Mouse (Mus musculus): ENCODE results near the gene Limch1. TPM values are rescaled to one million over a fixed set of nuclear protein-coding genes. Genes with fewer than 3 reads are reported as not detected.

Limch1 gene
- total RNA-seq, 1 experiment from 2014 or later: 0.12 TPM

DNA sequence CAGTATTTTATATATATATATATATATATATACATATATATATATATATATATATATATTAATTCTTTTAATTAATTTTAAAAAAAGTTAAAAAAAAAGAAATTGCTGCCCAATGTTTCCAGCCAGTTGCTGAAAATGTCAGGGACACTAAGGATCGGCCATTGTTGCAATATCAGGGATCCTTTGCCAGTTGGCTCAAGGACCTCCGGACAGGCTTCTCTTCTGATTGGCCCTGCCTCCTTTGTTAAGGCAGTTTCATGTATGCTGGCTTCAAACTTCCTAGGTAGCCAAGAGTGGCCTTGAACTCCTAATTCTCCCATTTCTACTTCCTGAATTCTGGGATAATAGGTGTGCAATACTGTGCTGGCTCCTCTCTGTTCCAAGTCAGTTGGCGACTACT is 6.3 kb upstream of the Limch1 start:
- ATAC-seq (ENCODE audit: extremely low read depth, insufficient number of reproducible peaks, low FRiP score, poor library complexity, severe bottlenecking): no peak

DNA sequence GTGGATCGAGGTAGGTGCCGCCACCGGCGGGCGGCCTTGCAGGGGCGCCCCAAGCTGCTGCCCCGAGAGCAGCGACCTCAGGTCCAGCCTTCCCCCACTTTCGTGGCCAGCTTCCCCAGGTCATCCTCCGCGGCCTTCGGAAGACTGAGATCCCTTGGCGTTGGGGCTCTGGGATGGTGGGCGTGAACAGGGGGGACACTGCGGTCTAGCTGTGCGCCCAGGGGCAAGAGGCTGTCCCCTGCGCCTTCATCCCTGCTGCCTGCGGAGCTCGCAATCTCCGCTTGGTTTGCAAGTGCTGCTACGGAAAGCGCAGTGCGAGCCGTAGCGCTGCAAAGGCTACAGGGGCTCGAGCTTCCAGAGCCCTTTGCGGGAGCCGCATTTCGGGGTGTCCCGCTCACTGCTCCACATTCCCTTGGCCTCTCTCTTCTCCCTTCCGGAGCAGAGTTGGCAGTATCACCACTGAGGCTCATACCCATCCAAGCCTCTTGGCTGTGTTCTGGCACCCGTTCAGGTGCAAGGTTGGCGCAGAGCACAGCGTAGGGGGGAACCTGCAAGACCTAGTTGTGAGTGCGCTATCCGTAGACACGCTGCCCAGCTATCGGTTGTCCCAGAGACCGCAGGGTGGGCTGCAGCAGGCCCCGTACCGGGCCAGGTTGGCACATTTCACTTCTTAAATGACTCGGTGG is 512 bp downstream of the Limch1 start:
- ATAC-seq (ENCODE audit: extremely low read depth, insufficient number of reproducible peaks, low FRiP score, poor library complexity, severe bottlenecking): no peak

DNA sequence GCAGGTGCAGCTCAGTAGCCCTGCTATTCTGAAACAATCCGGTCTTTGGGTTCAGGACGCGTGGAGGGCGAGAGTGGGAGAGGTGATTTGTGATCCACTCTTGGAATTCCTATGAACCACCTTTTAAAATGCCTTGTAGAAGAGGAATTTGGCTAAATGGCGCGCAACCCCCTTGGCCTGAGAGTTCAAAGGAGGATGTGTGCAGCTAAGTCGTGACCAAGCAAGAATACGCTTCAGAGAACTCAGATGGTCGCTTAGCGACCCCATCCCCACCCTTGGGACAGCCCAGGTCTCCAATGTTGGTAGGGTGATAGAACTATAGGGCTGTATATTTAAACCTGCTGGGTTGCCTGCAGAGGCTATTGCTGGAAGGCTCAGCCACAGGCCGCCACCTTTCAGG is 1.1 kb downstream of the Limch1 start:
- no peak for ATAC-seq (ENCODE audit: extremely low read depth, insufficient number of reproducible peaks, low FRiP score, poor library complexity, severe bottlenecking)

DNA sequence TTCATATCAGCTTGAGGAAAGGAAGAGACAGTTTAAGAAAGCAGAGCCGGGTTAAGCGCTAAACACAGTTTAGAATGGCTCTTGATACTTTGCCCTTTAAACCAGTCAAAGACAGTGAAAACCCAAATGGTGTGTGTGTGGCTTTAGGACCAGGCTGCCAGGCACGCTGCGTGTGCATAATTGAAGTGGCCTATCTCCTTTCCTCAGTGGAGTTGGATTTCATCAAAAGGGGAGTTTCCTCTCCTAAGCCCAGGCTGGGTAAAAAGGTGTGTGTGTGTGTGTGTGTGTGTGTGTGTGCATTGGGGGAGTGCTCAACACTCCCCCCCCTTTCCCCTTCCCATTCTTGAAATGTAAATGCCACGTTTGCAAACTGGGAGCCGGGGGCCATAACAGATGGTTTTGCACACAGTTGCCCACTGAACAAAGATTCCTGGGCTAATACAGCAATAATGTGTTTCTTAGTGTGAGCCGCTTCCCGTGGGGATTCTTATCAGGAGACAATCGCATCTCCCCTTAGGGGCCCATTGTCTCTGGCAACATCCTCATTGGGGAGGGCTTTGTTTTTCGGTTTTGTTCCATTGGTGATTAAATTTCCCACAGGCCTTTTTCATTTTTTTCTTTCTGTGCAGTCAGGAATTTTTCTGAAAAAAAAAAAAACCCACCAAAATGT is 2.3 kb downstream of the Limch1 start:
- no peak for ATAC-seq (ENCODE audit: extremely low read depth, insufficient number of reproducible peaks, low FRiP score, poor library complexity, severe bottlenecking)

DNA sequence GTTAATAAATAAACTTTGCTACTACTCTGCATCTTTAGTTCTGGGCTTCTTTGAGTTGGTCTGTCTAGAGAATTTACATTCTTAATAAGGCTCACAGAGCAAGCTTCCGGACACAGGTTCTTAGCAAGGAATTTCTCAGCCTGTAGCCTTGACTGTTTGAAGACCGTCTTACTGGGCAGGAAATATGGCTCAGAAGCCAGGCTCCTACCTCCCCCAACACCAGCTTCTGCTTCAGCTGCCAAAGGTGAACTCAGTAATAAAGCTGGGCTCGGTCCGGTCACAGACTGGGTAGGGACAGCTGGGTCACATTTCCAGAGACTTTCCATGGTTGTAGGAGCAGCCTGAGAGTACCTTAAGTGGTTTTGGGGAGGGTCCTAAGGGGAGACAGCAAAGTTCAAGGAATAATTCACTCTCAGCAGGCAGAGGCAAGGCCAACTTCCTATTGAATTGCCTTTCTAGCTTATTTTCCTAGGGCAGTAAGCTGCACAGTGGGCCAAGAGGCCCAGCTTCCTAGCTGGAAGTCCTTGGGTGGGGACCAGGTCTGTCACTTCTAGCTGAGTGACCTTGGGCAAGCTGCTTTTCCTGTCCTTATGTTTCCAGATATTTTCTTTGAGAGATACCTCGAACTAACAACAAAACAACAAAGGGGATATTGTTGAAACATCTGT is 3.0 kb downstream of the Limch1 start:
- ATAC-seq (ENCODE audit: extremely low read depth, insufficient number of reproducible peaks, low FRiP score, poor library complexity, severe bottlenecking): no peak

DNA sequence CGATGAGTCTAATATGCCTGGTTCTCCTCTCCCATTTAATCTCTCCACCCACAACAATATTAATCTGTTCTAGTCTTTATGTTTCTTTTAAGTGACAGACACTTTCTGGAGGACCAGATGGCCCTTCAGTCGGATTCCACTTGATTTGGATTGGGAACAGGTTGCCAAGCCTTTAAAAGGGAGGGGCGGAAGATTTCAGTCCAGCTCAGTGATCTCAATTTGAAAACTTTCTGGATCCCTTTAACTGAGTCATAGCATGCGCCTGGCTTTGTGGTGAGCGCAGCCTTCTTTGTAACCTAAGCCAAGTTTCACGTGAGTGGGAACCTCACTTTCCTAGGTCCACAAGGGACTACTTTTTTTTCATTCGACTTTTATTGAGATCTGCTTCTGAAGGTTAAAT is 5.0 kb downstream of the Limch1 start:
- ATAC-seq (ENCODE audit: extremely low read depth, insufficient number of reproducible peaks, low FRiP score, poor library complexity, severe bottlenecking): no peak

DNA sequence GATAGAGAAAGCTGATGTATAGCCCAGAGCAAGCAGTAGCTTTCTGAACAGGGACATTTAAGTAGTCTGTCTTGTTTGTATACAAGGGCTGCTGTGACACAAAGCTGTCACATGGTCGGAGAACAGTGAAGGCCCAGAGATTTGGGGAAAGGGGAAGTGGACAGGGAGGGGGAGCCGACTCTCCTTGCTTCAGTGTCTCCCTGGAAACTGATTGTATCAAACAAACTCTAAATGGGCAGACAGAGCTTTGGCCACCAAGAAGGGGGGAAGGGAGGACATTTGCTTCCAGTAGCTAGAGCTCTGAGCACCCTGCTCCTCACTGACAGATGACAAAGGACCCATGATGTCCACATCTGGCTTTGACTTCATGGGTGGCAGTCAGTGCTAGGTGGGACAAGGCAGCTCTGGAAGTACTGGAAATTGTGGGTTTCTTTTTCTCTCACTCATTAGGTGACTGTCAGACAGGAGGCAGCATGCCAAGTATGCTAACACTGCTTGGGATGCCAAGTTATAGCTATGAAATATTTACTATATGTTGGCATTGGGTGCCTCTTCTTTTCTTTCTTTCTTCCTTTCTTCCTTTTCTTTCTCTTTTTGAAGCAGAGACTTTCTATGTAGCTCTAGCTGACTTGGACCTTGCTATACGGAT is 5.8 kb downstream of the Limch1 start:
- no peak for ATAC-seq (ENCODE audit: extremely low read depth, insufficient number of reproducible peaks, low FRiP score, poor library complexity, severe bottlenecking)

DNA sequence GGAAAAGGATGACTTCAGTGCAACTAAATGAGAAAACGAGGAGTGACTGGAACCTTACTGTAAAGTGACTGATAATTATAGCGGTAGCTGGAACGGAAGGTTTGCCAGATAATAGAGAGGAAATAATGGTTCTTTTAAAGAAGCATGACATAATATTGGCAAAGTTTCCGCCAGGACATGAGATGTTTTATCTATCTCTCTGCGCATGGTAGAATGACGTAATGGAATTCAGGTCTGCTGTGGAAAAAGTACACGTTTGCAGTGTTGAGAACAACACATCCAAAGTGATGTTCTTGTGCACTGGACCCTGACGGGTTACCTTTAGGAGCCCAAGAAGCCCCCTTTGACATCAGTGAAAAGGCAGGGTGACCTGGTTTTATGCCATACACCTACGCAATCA is 8.0 kb downstream of the Limch1 start:
- no peak for ATAC-seq (ENCODE audit: extremely low read depth, insufficient number of reproducible peaks, low FRiP score, poor library complexity, severe bottlenecking)

DNA sequence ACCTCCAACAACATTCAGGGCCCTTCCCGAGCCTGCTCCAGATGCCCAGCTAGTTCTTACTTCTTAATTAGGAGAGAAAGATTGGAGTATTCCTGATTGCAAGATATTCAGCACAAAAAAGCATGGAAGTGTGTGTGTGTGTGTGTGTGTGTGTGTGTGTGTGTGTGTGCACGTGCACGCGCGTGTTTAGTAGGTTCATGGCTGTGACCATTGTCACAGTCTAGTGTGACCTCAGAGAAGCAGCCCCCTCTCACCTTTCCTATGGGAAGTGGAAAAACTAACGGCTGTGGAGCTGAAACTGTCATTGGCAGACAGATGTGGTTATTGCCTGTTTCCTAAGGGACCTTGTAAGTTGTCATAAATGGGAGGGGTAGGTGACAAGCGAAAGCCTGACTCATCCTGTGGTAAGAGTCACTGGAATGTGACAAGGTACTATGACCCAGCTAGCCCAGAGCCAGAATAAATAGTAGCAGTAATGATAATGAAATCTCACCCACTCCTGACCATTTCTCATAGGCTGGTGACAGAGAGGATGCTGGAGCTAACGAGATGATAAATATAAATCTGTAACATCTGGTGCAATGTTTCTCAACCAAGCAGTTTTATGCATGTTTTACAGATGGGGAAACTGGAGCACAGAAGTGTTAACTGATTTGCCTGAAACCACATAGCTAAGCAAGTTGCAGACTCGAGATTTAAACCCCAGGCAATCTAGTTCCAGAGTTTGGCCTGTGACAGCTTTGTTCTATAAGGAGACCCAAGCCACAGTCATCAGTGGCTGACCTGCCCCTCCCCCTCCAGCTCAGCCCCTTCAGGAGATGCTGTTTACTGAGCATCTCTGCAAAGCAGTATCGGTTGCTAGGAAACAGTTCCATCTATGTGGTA is 11.4 kb downstream of the Limch1 start:
- ATAC-seq (ENCODE audit: extremely low read depth, insufficient number of reproducible peaks, low FRiP score, poor library complexity, severe bottlenecking): no peak

DNA sequence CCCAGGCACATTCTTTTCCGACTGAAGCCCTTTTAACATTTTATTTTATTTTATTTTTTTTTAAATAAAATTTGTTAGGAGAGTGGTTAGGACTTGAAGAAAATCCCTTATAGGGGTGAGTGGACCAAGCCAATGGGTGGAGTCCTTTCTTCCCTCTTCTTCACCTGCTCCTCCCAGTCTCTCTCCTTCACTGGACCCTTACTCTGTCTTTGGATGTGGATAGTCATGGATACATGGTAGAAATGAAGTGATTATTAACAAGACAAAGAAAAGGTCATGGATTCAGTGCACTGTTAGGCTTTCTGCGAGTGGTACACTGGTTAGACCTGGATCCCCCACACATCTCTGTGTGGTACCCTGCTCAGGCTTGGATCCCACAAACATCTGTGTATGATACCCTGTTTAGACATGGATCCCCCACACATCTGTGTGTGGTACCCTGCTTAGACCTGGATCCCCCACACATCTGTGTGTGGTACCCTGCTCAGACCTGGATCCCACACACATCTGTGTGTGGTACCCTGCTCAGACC is 12.1 kb downstream of the Limch1 start:
- no peak for ATAC-seq (ENCODE audit: extremely low read depth, insufficient number of reproducible peaks, low FRiP score, poor library complexity, severe bottlenecking)

DNA sequence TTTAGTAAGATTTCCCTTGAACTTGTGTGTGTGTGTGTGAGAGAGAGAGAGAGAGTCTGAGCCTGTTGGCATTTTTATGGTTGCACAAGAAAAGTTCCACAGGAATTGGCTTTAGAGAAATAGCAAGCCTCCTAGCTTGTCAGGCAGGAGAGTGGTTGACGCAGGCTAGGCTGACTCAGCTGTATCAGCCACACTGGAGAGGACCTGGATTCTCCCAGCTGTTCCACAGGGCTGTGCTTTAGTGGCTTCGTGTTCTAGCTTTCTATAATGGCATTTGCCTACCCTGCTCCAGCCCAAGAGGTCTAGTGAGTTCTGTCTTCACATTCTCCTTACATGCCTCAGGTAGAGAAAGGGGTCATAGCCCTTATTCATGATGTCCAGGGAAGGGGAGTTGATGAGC is 13.7 kb downstream of the Limch1 start:
- ATAC-seq (ENCODE audit: extremely low read depth, insufficient number of reproducible peaks, low FRiP score, poor library complexity, severe bottlenecking): no peak

DNA sequence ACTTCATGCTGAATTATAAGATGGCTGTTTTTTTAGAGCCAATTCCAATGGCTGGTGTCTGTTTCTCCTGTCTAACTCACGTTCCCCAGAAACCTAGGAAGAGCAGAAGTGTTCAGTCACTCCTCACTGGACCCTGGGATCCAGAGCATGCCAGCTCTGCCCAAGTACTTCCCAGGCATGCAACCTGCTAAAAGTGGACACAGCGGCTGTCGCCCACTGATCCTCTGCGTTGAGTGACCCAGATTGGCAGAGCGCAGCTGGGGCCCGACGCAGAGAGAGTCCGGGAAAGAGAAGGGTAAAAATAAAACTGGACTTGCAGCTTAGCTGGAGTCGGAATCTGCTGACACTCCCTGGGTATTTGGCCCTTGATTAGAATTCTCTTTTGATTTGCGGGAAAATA is 15.1 kb downstream of the Limch1 start:
- ATAC-seq (ENCODE audit: extremely low read depth, insufficient number of reproducible peaks, low FRiP score, poor library complexity, severe bottlenecking): no peak

DNA sequence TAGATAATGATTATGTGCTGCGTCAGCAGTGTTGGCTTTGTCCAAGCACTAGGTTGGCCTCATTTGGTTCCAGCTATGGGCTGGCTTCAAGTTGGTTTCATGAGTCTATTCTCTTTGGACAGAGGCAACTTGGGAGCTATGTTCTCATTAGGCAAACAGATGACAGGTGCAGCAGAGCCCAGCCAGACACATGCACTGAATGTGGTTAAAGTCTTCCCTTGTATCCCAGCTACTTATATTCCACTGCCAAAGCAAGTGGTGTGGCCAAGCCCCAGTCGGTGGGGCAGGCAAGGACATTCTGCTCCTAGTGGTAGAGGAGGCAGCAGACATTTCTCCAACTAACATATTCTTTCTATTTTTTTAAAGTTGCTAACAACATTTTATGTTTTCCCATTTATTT is 16.4 kb downstream of the Limch1 start:
- no peak for ATAC-seq (ENCODE audit: extremely low read depth, insufficient number of reproducible peaks, low FRiP score, poor library complexity, severe bottlenecking)

DNA sequence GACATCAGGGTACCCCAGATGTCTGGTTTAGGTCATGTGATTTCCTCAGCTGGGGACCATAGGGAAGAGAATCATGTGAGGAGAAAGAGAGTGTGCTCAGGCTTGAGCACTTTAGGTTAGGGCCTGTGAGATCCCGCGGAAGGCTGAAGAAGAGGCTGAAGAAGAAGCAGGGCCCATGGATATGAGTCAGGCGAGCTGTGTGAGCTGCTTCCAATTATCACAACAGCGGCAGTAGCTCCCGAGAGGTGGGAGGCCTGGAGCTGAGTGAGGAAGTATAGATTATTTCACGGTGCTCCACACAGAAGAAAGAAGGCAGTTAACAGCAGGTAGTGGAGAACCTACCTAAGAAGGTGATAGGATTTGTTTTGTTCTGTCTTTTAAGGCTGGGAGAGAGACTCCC is 18.5 kb downstream of the Limch1 start:
- no peak for ATAC-seq (ENCODE audit: extremely low read depth, insufficient number of reproducible peaks, low FRiP score, poor library complexity, severe bottlenecking)

DNA sequence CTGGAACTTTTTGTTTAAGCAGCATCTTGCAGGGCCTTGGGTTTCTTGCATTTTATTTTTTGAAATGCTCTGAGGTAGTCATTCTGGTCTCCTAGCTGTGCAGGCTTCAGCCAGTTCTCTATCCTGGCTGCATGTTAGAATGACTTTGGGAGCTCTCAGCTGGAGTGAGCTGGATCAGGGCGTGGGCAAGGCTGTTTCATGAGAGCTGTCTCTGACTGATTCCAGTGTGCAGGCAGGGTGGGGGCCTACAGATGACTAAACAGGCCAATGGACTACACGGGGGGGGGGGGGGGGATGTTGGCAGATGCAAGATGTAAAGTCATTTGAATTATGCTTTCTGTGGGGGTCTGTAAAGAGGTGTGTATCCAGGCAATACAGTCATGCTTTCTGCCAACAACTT is 20.3 kb downstream of the Limch1 start:
- no peak for ATAC-seq (ENCODE audit: extremely low read depth, insufficient number of reproducible peaks, low FRiP score, poor library complexity, severe bottlenecking)

DNA sequence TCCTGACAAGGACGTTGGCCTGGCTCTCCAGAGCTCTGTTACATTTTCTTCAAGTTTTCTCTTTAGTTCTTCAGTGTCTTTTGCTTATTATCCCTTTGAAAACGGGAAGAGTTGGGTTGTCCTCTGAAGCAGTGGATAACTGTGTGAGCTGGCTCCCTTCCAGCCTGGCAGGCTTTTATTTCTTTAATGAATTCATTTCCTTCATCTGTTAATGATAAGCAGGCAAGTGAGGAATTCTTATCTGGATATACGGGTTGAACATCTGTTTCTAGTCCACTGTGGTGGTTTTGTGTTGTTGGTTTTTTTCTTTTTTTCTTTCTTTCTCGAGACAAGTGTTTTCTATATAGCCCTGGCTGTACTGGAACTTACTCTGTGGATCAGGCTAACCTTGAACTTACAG is 22.4 kb downstream of the Limch1 start:
- no peak for ATAC-seq (ENCODE audit: extremely low read depth, insufficient number of reproducible peaks, low FRiP score, poor library complexity, severe bottlenecking)

DNA sequence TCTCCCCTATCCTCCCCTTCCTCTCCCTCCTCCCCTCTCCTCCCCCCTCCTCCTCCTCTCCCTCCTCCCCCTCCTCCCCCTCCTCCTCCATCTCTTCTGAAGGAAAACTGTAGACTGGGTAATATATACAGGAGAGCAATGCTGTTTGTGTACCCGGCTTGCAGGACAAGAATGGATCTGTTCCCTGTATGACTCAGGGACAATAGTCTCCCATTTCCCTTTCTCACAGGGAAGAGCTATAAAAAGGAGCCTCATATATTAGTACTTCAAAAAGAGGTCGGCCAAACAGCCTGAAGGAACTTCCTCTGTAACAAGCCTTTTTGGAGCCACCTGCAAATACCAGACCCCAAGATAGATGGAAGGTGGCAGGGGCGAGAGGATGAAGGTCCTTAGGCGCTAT is 23.4 kb downstream of the Limch1 start:
- no peak for ATAC-seq (ENCODE audit: extremely low read depth, insufficient number of reproducible peaks, low FRiP score, poor library complexity, severe bottlenecking)

DNA sequence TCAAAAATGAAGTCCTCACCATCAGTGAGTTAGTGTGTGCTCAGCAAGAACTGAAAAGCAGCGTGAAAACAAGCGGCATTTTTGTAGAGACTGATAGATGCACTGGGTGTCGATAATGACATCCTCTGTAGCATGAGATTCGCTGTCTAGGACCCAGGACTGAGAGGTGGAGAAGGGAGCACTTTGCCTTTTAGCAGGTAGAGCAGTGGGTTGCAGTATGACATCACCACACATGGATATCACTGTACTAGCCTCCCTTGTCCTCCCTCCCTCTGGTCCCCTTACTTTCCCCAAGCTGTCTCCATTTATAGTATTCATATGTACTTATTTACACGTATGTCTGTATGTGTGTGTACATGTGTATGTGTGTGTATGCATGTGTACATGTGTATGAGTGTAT is 23.9 kb downstream of the Limch1 start:
- no peak for ATAC-seq (ENCODE audit: extremely low read depth, insufficient number of reproducible peaks, low FRiP score, poor library complexity, severe bottlenecking)

Measured in neutrophil, adult 5-6 weeks (primary cell).